Comparison of ENCODE assay signal across 24 mouse cellular contexts in the genomic region with DNA sequence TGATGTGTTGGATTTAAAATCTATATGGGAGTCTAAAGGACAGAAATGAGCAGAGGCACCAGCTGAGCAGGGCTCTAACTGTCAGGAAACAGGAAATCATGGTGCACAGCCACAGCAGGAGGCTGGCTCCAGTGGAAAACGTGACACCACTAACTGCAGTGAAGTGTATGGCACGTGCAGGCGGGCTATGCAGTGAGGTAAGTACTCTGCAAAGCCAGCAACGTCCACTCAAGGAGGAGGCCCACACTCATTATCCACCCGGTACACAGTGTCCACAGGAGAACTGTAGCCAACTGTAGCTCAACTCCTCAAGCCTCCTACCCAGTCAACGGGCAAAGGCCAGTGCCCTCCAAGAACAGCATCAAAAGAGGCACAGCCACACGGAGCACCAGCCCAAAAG. TPM values are rescaled to one million over a fixed set of nuclear protein-coding genes. Genes with fewer than 3 reads are reported as not detected.
A peak's percentile ranks its signal among the peaks of the same experiment; 100 is the strongest.
DNase-seq lines count a peak whose midpoint lies in the region; ATAC-seq and TF ChIP-seq lines count a peak whose summit lies in the region.
"Had no signal": no experiment of that assay in that cellular context is flagged by ENCODE, and none has a peak within 500 bp of the region (broad histone marks: within the 10 kb centered on the region; RNA-seq: fewer than 3 reads in every experiment).

No protein-coding gene starts in this region.

- no peaks in the 10 kb centered on the region for H3K4me1 ChIP-seq in midbrain, embryonic 11.5 days (ENCODE audit: control insufficient read depth, insufficient read depth, low read length)
- H3K4me1 ChIP-seq in midbrain, embryonic 13.5 days (replicated peaks), result peaks cover 11% of the 10 kb centered on the region
- H3K4me1 ChIP-seq in thymus, adult 2 months (replicated peaks; ENCODE audit: control insufficient read depth, insufficient read depth, low read length), result peaks cover 9% of the 10 kb centered on the region
- H3K4me1 ChIP-seq in kidney, embryonic 15.5 days, result 0 out of 2 replicates have a peak, but pooled peaks cover 2% of the 10 kb centered on the region
- H3K4me1 ChIP-seq: liver, embryonic 15.5 days had no signal

- no peak for ATAC-seq in midbrain, embryonic 11.5 days (ENCODE audit: low FRiP score)
- ATAC-seq in midbrain, embryonic 13.5 days, result no peak
- no peak for ATAC-seq in erythroid progenitor cell, adult 5-6 weeks (replicated peaks; ENCODE audit: low FRiP score, poor library complexity, severe bottlenecking)
- ATAC-seq in CD4-positive, CD25-positive, alpha-beta regulatory T cell, adult 4 months, result no peak
- ATAC-seq in kidney, embryonic 15.5 days (replicated peaks; ENCODE audit: low FRiP score), result no peak
- ATAC-seq: intestine, embryonic 16.5 days had no signal

- WGBS in midbrain, embryonic 11.5 days, result 76% methylated on average over 7 of the region's 7 CpGs
- WGBS in midbrain, embryonic 13.5 days, result 81% methylated on average over 7 of the region's 7 CpGs
- WGBS in thymus, adult 2 months, result 45% methylated on average over 7 of the region's 7 CpGs
- 62% methylated on average over 7 of the region's 7 CpGs for WGBS in kidney, embryonic 15.5 days

- H3K27ac ChIP-seq in midbrain, embryonic 11.5 days (ENCODE audit: low read depth, low read length), result no peak overlapping the region
- no peak overlapping the region for H3K27ac ChIP-seq in midbrain, embryonic 13.5 days
- H3K27ac ChIP-seq in thymus, adult 2 months (ENCODE audit: control insufficient read depth, insufficient read depth, low read length), result no peak overlapping the region
- H3K27ac ChIP-seq in kidney, embryonic 15.5 days, result no peak overlapping the region
- H3K27ac ChIP-seq: heart, embryonic 15.5 days; hindbrain, embryonic 15.5 days; liver, embryonic 15.5 days had no signal

- H3K4me3 ChIP-seq in midbrain, embryonic 11.5 days (ENCODE audit: low read depth, low read length), result no peak overlapping the region
- H3K4me3 ChIP-seq in midbrain, embryonic 13.5 days (replicated peaks), result no peak overlapping the region
- no peak overlapping the region for H3K4me3 ChIP-seq in thymus, adult 2 months (ENCODE audit: control insufficient read depth, insufficient read depth, low read length)
- H3K4me3 ChIP-seq in kidney, embryonic 15.5 days (replicated peaks), result no peak overlapping the region
- H3K4me3 ChIP-seq: heart, embryonic 15.5 days; hindbrain, embryonic 15.5 days; liver, embryonic 15.5 days had no signal

- TF ChIP-seq POLR2A in thymus, adult 2 months (IDR thresholded peaks at IDR 0.05; ENCODE audit: control insufficient read depth, extremely low read depth, insufficient read depth, low read length, poor library complexity), result no peak

- H3K36me3 ChIP-seq in midbrain, embryonic 11.5 days (ENCODE audit: control insufficient read depth, insufficient read depth, low read length), result no peaks in the 10 kb centered on the region
- H3K36me3 ChIP-seq in midbrain, embryonic 13.5 days, result no peaks in the 10 kb centered on the region
- no peaks in the 10 kb centered on the region for H3K36me3 ChIP-seq in thymus, adult 2 months (ENCODE audit: control insufficient read depth, insufficient read depth, low read length)
- H3K36me3 ChIP-seq in kidney, embryonic 15.5 days, result no peaks in the 10 kb centered on the region
- H3K36me3 ChIP-seq: heart, embryonic 15.5 days; hindbrain, embryonic 15.5 days; liver, embryonic 15.5 days had no signal

- H3K9ac ChIP-seq in midbrain, embryonic 11.5 days (ENCODE audit: low read length), result no peak overlapping the region
- H3K9ac ChIP-seq in midbrain, embryonic 13.5 days (replicated peaks), result no peak overlapping the region
- no peak overlapping the region for H3K9ac ChIP-seq in kidney, embryonic 15.5 days
- H3K9ac ChIP-seq: heart, embryonic 15.5 days; hindbrain, embryonic 15.5 days; liver, embryonic 15.5 days had no signal

- H3K4me2 ChIP-seq in midbrain, embryonic 11.5 days, result no peak overlapping the region
- no peak overlapping the region for H3K4me2 ChIP-seq in midbrain, embryonic 13.5 days (replicated peaks)
- H3K4me2 ChIP-seq in kidney, embryonic 15.5 days, result no peak overlapping the region
- H3K4me2 ChIP-seq: heart, embryonic 15.5 days; hindbrain, embryonic 15.5 days; liver, embryonic 15.5 days had no signal

- peak; percentile 23 for DNase-seq in embryo, embryonic 10 days (ENCODE audit: low spot score)
- no peak for DNase-seq in embryo, embryonic 11 days
- DNase-seq in midbrain, embryonic 11.5 days (ENCODE audit: low spot score, missing footprints), result peak; percentile 39
- peak; percentile 23 for DNase-seq in thymus, adult 2 months
- DNase-seq: adrenal gland, postnatal 25 days; cerebellum, adult 11 months; cerebellum, postnatal 10 days; heart, adult 18-20 months; heart, postnatal 4 days; right cerebral cortex, postnatal 4 days had no signal

- no peak for TF ChIP-seq CTCF in thymus, adult 2 months (IDR thresholded peaks at IDR 0.05; ENCODE audit: borderline replicate concordance, control insufficient read depth, extremely low read depth, insufficient read depth, low read length, poor library complexity)

- H3K27me3 ChIP-seq in midbrain, embryonic 11.5 days (ENCODE audit: control insufficient read depth, insufficient read depth, low read length), result no peaks in the 10 kb centered on the region
- no peaks in the 10 kb centered on the region for H3K27me3 ChIP-seq in midbrain, embryonic 13.5 days
- H3K27me3 ChIP-seq in thymus, adult 2 months (ENCODE audit: control insufficient read depth, insufficient read depth, low read length), result no peaks in the 10 kb centered on the region
- H3K27me3 ChIP-seq in kidney, embryonic 15.5 days, result no peaks in the 10 kb centered on the region
- H3K27me3 ChIP-seq: heart, embryonic 15.5 days; hindbrain, embryonic 15.5 days; liver, embryonic 15.5 days had no signal

- H3K9me3 ChIP-seq in midbrain, embryonic 11.5 days (ENCODE audit: control insufficient read depth, low read length), result no peaks in the 10 kb centered on the region
- no peaks in the 10 kb centered on the region for H3K9me3 ChIP-seq in midbrain, embryonic 13.5 days
- H3K9me3 ChIP-seq in kidney, embryonic 15.5 days (replicated peaks), result no peaks in the 10 kb centered on the region
- H3K9me3 ChIP-seq: heart, embryonic 15.5 days; hindbrain, embryonic 15.5 days; liver, embryonic 15.5 days had no signal

RNA-seq across cellular contexts. Expression of a gene that starts 34.9 kb away (rescaled TPM):
- 37.3 and 38.2 TPM in 2 replicates for polyA plus RNA-seq in midbrain, embryonic 11.5 days (2014; fragmentation: Nextera tagmentation; extraction: Ambion mirVana)
- 32.8 and 33.5 TPM in 2 replicates for polyA plus RNA-seq in midbrain, embryonic 13.5 days (2015; fragmentation: Nextera tagmentation; extraction: Ambion mirVana)
- 33.8 and 69.1 TPM in 2 replicates for polyA plus RNA-seq in thymus, adult 2 months (2012; rRNA removed)
- 10.1 and 15.9 TPM in 2 replicates for total RNA-seq in erythroid progenitor cell, adult 5-6 weeks (2015; ENCODE audit: low replicate concordance)
- total RNA-seq in erythroid progenitor cell, adult 5-6 weeks (2017; ENCODE audit: low replicate concordance), result 7.1 and 9.9 TPM in 2 replicates
- polyA plus RNA-seq in CD4-positive, CD25-positive, alpha-beta regulatory T cell, adult 4 months (2017; shearing (Covaris generic)), result 1 to 10 TPM; 7.3 to 8.7 TPM
- 35.3 and 36.3 TPM in 2 replicates for polyA plus RNA-seq in kidney, embryonic 15.5 days (2015; fragmentation: Nextera tagmentation; extraction: Ambion mirVana)

RNA-seq across cellular contexts. Expression of a gene that starts 46.5 kb away (rescaled TPM):
- not detected in 2 replicates for polyA plus RNA-seq in midbrain, embryonic 11.5 days (2014; fragmentation: Nextera tagmentation; extraction: Ambion mirVana)
- polyA plus RNA-seq in midbrain, embryonic 13.5 days (2015; fragmentation: Nextera tagmentation; extraction: Ambion mirVana), result not detected in 2 replicates
- 0.31 TPM in 1 of 2 replicates, not detected in the other for polyA plus RNA-seq in thymus, adult 2 months (2012; rRNA removed)
- total RNA-seq in erythroid progenitor cell, adult 5-6 weeks (2015; ENCODE audit: low replicate concordance), result not detected in 2 replicates
- total RNA-seq in erythroid progenitor cell, adult 5-6 weeks (2017; ENCODE audit: low replicate concordance), result not detected in 2 replicates
- under 1 TPM in 1 of 2 experiments, not detected in 1; 0.86 TPM for polyA plus RNA-seq in CD4-positive, CD25-positive, alpha-beta regulatory T cell, adult 4 months (2017; shearing (Covaris generic))
- not detected in 2 replicates for polyA plus RNA-seq in kidney, embryonic 15.5 days (2015; fragmentation: Nextera tagmentation; extraction: Ambion mirVana)
- total RNA-seq: adrenal gland, postnatal 25 days; gastrocnemius, adult 18-20 months; heart, adult 18-20 months; heart, postnatal 4 days; layer of hippocampus, postnatal 25 days; left cerebral cortex, postnatal 10 days had no signal
- polyA plus RNA-seq: forebrain, embryonic 11.5 days; heart, embryonic 15.5 days; hindbrain, embryonic 15.5 days; intestine, embryonic 16.5 days; kidney, embryonic 16.5 days; limb, embryonic 14.5 days; liver, embryonic 15.5 days had no signal
